Mouse (Mus musculus): ENCODE measurements around the gene Kdm2a.

DNA sequence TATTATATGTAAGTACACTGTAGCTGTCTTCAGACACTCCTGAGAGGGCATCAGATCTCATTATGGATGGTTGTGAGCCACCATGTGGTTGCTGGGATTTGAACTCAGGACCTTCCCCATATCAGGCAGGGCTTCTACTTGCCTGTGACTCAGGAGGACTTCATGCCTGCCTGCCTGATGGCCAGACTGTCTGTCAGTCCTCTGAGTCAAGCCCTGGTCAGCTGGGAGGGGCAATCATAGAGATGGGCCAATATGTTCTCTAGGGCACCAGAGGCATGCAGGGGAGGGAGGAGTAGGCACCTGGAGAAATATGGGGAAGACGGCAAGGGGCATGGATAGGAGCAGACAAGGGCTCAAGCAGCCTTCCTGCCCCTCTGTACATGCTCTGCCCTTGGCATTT, 36.9 kb upstream of the Kdm2a start:
- TF ChIP-seq POLR2A (IDR thresholded peaks at IDR 0.05; ENCODE audit: low read depth, low read length) (no peak), CTCF (IDR thresholded peaks at IDR 0.05; ENCODE audit: borderline replicate concordance, insufficient read depth, low read length) (no peak)

Measured in embryonic fibroblast, embryonic 13.5 days (primary cell).